Mouse (Mus musculus): ENCODE data around the gene Ccdc32.

DNA sequence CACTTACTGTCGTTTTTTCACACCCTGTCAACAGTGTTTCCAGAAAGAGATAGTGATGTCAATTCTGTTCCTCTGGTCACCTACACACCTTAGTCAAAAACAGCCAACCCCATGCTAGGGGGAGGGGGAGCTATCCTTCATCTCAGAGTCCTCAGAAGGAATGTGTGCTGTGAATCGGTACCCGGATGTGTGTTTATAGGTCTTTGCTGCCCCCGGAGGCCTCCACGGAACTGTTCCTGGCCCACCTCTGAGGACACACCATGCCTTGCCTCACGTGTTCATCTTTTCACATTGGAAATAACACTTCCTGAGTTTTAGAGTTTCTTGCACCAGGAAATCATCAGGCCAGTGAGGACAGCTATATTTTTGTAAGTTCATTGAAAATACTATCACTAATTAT is 51.1 kb downstream of the Ccdc32 start:
- no peak for TF ChIP-seq POLR2A (IDR thresholded peaks at IDR 0.05; ENCODE audit: borderline replicate concordance, extremely low read depth, insufficient read depth, insufficient read length, poor library complexity, severe bottlenecking)
- TF ChIP-seq CTCF (IDR thresholded peaks at IDR 0.05; ENCODE audit: borderline replicate concordance, extremely low read depth, insufficient read depth, insufficient read length): no peak; the same call in 1 of the 2 replicates

All from brain, embryonic 14.5 days (tissue).